Mouse (Mus musculus) testis, adult 2 months (tissue): Measurements from ENCODE around the gene Dgkg. TPM values are rescaled to one million over a fixed set of nuclear protein-coding genes. Genes with fewer than 3 reads are reported as not detected.

ENCODE experiments used
- H3K27ac ChIP-seq: fragments of 200-500 bp; 2 replicates; pipeline ENCODE4 v1.5.1; 2012; ENCODE audit warnings: low read depth, low read length; ENCODE audit not compliant: control insufficient read depth, insufficient read depth
- H3K27me3 ChIP-seq: fragments of 200-500 bp; 2 replicates; pipeline ENCODE4 v1.6.1; 2012; ENCODE audit warnings: mild to moderate bottlenecking, low read length, moderate library complexity; ENCODE audit not compliant: control insufficient read depth, insufficient read depth
- H3K36me3 ChIP-seq: fragments of 200-500 bp; 2 replicates; pipeline ENCODE4 v1.6.1; 2012; ENCODE audit warnings: mild to moderate bottlenecking, low read length; ENCODE audit not compliant: control insufficient read depth, insufficient read depth
- H3K4me1 ChIP-seq: fragments of 200-500 bp; 2 replicates; pipeline ENCODE4 v1.6.1; 2012; ENCODE audit warnings: low read length; ENCODE audit not compliant: control insufficient read depth, insufficient read depth
- H3K4me3 ChIP-seq: fragments of 200-500 bp; 2 replicates; pipeline ENCODE4 v1.5.1; 2012; ENCODE audit warnings: low read depth, mild to moderate bottlenecking, low read length, moderate library complexity, mixed read lengths; ENCODE audit not compliant: control insufficient read depth
- CTCF ChIP-seq: fragments of 200-500 bp; IDR thresholded peaks from 2 replicates; pipeline ENCODE4 v1.5.1; 2012; ENCODE audit warnings: low read depth, mild to moderate bottlenecking, inconsistent platforms, low read length, moderate library complexity; ENCODE audit not compliant: control insufficient read depth, insufficient read depth, insufficient replicate concordance
- POLR2A ChIP-seq: fragments of 200-500 bp; IDR thresholded peaks from 2 replicates; pipeline ENCODE4 v1.6.1; 2012; ENCODE audit warnings: low read depth, mild to moderate bottlenecking, inconsistent platforms, low read length, moderate library complexity; ENCODE audit not compliant: control insufficient read depth
- polyA plus RNA-seq: library from polyadenylated mRNA; depleted of rRNA; stranded (reverse); fragments of >200 nt; gene quantifications from 2 replicates; pipeline ENCODE4 v1.2.3, GENCODE M21; 2012

The Dgkg gene
- polyA plus RNA-seq, 1 experiment: 0.09 TPM

GRCm38 (mm10) chr16:22577656-22578055, 79.4 kb downstream of the Dgkg start:
- H3K36me3 ChIP-seq: no peaks in the 10 kb centered on the region
- TF ChIP-seq CTCF (0 out of 2 replicates have a peak, but pooled peaks have one; percentile 4), POLR2A (no peak)
- no peak overlapping the region for H3K4me3 ChIP-seq
- H3K27me3 ChIP-seq: no peaks in the 10 kb centered on the region
- H3K4me1 ChIP-seq: no peaks in the 10 kb centered on the region; the same call in 1 of the 2 replicates
- no peak overlapping the region for H3K27ac ChIP-seq

- no peaks in the 10 kb centered on the region for H3K27me3 ChIP-seq
- H3K4me3 ChIP-seq: no peak overlapping the region
- no peaks in the 10 kb centered on the region for H3K36me3 ChIP-seq
- H3K27ac ChIP-seq: no peak overlapping the region
- no peak for TF ChIP-seq CTCF
- no peak for TF ChIP-seq POLR2A
- H3K4me1 ChIP-seq: no peaks in the 10 kb centered on the region; the same call in 1 of the 2 replicates
Measured at GRCm38 (mm10) chr16:22574164-22574563, 82.9 kb downstream of the Dgkg start.

DNA sequence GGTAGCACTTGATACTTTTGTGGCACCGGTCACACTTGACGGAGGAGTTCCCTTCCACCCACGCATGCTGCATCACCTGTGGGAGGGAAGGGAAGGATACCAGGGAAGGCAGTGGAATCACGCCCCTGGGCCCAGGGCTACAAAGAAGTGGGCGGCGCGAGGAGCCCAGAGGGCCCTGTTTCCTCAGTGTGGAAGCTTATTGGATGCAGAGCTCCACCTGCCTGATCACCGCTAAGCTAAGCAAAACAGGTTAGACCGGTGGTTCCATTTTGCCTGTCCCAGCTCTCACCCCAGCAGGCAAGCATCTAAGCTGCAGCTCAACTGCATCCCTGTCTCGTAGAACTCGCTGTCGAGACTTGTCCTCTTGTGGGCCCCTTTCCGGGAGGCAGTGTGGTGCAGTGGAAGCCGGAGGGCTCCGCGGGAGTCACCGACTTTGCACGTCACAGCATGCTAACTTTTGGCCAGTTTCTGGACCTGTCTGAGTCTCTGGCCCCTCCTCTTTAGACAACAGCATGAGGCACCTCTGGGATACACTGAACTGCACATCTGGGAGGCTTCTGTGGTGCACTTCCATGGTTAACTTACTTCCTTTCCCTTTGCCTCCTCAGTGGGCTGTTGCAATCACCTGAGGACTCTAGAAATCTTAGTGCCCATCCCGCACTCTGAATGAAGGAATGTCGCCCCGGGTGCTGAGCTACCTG, 84.2 kb downstream of the Dgkg start:
- no peak overlapping the region for H3K27ac ChIP-seq

DNA sequence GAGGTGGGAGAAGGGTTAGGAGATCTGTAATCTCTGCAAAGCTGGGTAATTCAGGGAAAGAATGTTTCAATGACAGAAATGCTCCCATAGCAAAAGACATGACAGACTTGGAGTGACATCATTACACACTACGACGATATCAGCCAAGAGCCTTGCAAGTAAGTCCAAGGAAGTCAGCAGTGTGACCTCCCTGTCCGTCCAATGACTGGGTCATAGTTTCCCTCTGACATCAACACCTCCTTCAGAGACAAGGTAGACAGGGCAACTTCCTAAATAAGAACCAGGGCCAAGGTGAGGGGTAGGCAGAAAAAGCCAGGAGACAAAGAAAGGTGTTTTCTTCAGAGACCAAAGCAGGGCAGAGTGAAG, 92.1 kb downstream of the Dgkg start:
- Histone ChIP-seq H3K4me3 (no peak overlapping the region), H3K27me3 (no peaks in the 10 kb centered on the region), H3K4me1 (no peaks in the 10 kb centered on the region), H3K36me3 (no peaks in the 10 kb centered on the region), H3K27ac (no peak overlapping the region)
- TF ChIP-seq CTCF (no peak), POLR2A (no peak)

More for the DNA sequence above, 84.2 kb downstream of the Dgkg start:
- H3K4me1 ChIP-seq: no peaks in the 10 kb centered on the region; the same call in 1 of the 2 replicates
- H3K36me3 ChIP-seq: no peaks in the 10 kb centered on the region
- TF ChIP-seq POLR2A: no peak
- TF ChIP-seq CTCF: no peak
- H3K27me3 ChIP-seq: no peaks in the 10 kb centered on the region
- H3K4me3 ChIP-seq: no peak overlapping the region

DNA sequence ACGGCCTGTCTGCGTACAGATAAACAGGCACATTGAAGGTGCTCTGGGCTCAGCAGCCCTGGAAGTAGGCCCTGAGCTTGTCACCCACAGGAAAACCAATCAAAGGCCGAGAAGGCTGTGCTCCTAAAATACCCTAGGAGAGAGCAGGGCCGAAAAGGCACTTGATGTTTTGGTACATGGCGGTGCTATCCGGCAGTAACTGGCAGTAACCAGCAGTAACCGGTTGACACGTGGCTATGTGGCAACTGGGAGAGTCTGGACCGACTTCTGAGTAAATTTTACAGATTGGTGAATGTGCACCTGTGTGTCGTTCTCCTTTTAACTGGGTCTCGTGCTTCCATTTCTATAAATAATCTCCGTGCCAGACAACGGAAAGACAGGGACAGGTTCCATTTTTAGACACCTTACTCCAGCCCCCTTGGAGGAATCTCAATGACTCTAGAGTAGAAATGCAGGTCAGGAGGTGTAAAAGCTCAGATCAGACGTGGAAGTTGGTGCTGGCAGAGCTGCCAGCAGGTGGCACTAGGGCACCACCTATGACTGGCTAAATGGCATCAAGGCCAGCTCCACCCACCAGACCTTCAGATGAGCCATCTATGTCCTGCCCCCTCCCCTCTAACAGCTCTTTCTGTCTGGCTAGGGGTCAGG, 92.6 kb downstream of the Dgkg start:
- Histone ChIP-seq H3K27ac (no peak overlapping the region), H3K4me3 (no peak overlapping the region), H3K4me1 (no peaks in the 10 kb centered on the region), H3K27me3 (no peaks in the 10 kb centered on the region), H3K36me3 (no peaks in the 10 kb centered on the region)
- TF ChIP-seq POLR2A (no peak), CTCF (peak; percentile 68; the same call in 1 of the 2 replicates)

- no peak overlapping the region for H3K27ac ChIP-seq
- TF ChIP-seq CTCF (no peak), POLR2A (no peak)
- no peaks in the 10 kb centered on the region for H3K4me1 ChIP-seq
- H3K27me3 ChIP-seq: no peaks in the 10 kb centered on the region
- H3K4me3 ChIP-seq: no peak overlapping the region
- H3K36me3 ChIP-seq: no peaks in the 10 kb centered on the region
Measured at GRCm38 (mm10) chr16:22563594-22563993, 93.4 kb downstream of the Dgkg start.

GRCm38 (mm10) chr16:22554996-22555395, 102.0 kb downstream of the Dgkg start:
- H3K36me3 ChIP-seq: no peaks in the 10 kb centered on the region
- no peak for TF ChIP-seq POLR2A
- TF ChIP-seq CTCF: no peak
- no peaks in the 10 kb centered on the region for H3K27me3 ChIP-seq
- no peak overlapping the region for H3K27ac ChIP-seq
- H3K4me1 ChIP-seq: no peaks in the 10 kb centered on the region
- no peak overlapping the region for H3K4me3 ChIP-seq
